Mouse (Mus musculus): Measurements from ENCODE around the gene Gbp4. TPM values are rescaled to one million over a fixed set of nuclear protein-coding genes. Genes with fewer than 3 reads are reported as not detected.
"Not testable (repeated sequence)": the region's sequence is repeated elsewhere in the genome, so short reads cannot be mapped to it uniquely, and the experiment has no call there.

The Gbp4 gene
- polyA plus RNA-seq, 1 experiment from 2014 or later = 0.39 TPM

DNA sequence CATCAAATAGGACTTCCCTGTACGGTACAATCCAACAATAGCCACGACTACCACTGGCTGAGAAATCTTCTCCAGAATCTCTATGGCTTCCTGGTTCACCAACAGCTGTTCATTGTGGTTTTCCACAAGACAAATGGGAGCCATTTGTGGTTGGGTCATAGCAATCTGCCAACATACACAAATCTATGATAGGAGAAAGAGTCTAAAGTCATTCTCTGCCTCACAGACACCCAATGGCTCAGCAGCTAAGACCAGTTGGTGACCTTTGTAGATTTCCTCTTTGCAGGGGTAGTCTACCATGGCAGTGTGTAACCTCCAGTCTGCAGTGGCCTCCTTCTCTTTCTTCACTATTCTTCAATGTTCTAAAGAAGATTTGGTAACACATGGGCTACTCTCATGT, 33.7 kb downstream of the Gbp4 start:
- WGBS = 76% methylated on average over 2 of the region's 2 CpGs
- not testable (repeated sequence) for DNase-seq (ENCODE audit: low spot score); H3K36me3 ChIP-seq (replicated peaks; ENCODE audit: control insufficient read depth, insufficient read depth, low read depth, low read length); H3K9me3 ChIP-seq (replicated peaks; ENCODE audit: control insufficient read depth, low read length); H3K27ac ChIP-seq (replicated peaks; ENCODE audit: low read depth, low read length); H3K9ac ChIP-seq (replicated peaks; ENCODE audit: low read length); H3K27me3 ChIP-seq (ENCODE audit: control insufficient read depth, insufficient read depth, low read length); H3K4me2 ChIP-seq (ENCODE audit: low read depth, low read length); H3K4me1 ChIP-seq (ENCODE audit: control insufficient read depth, insufficient read depth, low read length); ATAC-seq (replicated peaks; ENCODE audit: insufficient number of reproducible peaks, low FRiP score, low TSS enrichment, low read depth); H3K4me3 ChIP-seq (ENCODE audit: low read depth, low read length)

DNA sequence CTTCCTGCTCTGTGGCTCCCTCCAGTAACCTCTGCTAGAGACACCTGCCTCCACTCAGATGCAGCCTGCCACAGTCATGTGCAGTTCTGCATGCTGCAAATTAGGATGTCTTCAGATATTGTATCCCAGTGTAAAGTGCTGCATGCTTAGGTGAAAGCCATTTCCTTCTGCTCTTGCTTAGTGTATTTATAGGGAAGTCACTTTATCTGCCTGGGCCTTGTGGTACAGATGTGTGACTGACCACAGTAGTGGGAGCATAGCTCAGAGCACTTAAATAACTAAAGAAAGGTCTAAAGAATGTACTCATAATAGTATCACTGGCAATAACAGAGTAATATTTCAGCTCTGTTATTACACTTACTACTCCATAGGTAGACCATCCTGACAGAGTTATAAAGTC, 57.5 kb downstream of the Gbp4 start:
- no peak for DNase-seq (ENCODE audit: low spot score)
- Histone ChIP-seq H3K4me1 (ENCODE audit: control insufficient read depth, insufficient read depth, low read length) (no peaks in the 10 kb centered on the region), H3K9ac (replicated peaks; ENCODE audit: low read length) (no peak overlapping the region), H3K27ac (replicated peaks; ENCODE audit: low read depth, low read length) (no peak overlapping the region), H3K27me3 (ENCODE audit: control insufficient read depth, insufficient read depth, low read length) (no peaks in the 10 kb centered on the region), H3K4me2 (ENCODE audit: low read depth, low read length) (no peak overlapping the region), H3K36me3 (replicated peaks; ENCODE audit: control insufficient read depth, insufficient read depth, low read depth, low read length) (no peaks in the 10 kb centered on the region), H3K4me3 (ENCODE audit: low read depth, low read length) (no peak overlapping the region), H3K9me3 (replicated peaks; ENCODE audit: control insufficient read depth, low read length) (no peaks in the 10 kb centered on the region)
- no peak for ATAC-seq (replicated peaks; ENCODE audit: insufficient number of reproducible peaks, low FRiP score, low TSS enrichment, low read depth)

DNA sequence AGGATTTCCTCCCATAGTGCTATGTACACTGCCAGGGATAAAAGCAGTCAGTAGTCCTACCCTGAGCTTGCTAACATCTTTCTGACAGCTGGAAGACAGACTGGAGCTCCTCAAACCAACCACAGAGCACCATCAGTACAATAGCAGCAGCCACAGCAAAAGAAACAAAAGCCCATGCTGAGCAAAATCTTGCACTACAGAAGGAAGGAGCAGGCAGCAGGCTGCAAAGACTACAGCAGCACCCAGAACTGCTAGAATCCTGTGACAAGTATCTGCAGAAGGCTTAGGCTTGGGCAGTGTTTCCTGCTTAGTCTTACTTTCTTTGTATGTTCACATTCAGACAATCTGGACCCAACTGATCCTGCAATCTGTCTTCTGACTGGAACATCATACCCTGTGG, 71.0 kb downstream of the Gbp4 start:
- H3K36me3 ChIP-seq (replicated peaks; ENCODE audit: control insufficient read depth, insufficient read depth, low read depth, low read length); ATAC-seq (replicated peaks; ENCODE audit: insufficient number of reproducible peaks, low FRiP score, low TSS enrichment, low read depth); H3K27me3 ChIP-seq (ENCODE audit: control insufficient read depth, insufficient read depth, low read length); H3K4me3 ChIP-seq (ENCODE audit: low read depth, low read length); DNase-seq (ENCODE audit: low spot score); H3K27ac ChIP-seq (replicated peaks; ENCODE audit: low read depth, low read length); H3K9ac ChIP-seq (replicated peaks; ENCODE audit: low read length); H3K9me3 ChIP-seq (replicated peaks; ENCODE audit: control insufficient read depth, low read length); H3K4me2 ChIP-seq (ENCODE audit: low read depth, low read length); H3K4me1 ChIP-seq (ENCODE audit: control insufficient read depth, insufficient read depth, low read length): not testable (repeated sequence)

Other genes starting within 250 kb of the Gbp4 start
- gene Abcg3, start 156.9 kb downstream of the Gbp4 start, polyA plus RNA-seq (2014; fragmentation: Nextera tagmentation; extraction: Ambion mirVana) = 0.35 and 0.59 TPM in 2 replicates
- gene Gbp9, start within 50 bp of the Gbp4 start, polyA plus RNA-seq (2014; fragmentation: Nextera tagmentation; extraction: Ambion mirVana) = 1.1 and 1.6 TPM in 2 replicates
- 0.70 and 0.87 TPM in 2 replicates for gene Gbp8, start within 50 bp of the Gbp4 start, polyA plus RNA-seq (2014; fragmentation: Nextera tagmentation; extraction: Ambion mirVana)
- gene Gbp10, start 99.9 kb upstream of the Gbp4 start, polyA plus RNA-seq (2014; fragmentation: Nextera tagmentation; extraction: Ambion mirVana) = 0.10 and 0.33 TPM in 2 replicates
- gene Gm43302, start 154.1 kb upstream of the Gbp4 start, polyA plus RNA-seq (2014; fragmentation: Nextera tagmentation; extraction: Ambion mirVana) = not detected in 2 replicates
- 0.22 and 0.25 TPM in 2 replicates for gene Gbp6, start 154.1 kb upstream of the Gbp4 start, polyA plus RNA-seq (2014; fragmentation: Nextera tagmentation; extraction: Ambion mirVana)